Comparison of ENCODE assay signal across 22 mouse cellular contexts in the genomic region with DNA sequence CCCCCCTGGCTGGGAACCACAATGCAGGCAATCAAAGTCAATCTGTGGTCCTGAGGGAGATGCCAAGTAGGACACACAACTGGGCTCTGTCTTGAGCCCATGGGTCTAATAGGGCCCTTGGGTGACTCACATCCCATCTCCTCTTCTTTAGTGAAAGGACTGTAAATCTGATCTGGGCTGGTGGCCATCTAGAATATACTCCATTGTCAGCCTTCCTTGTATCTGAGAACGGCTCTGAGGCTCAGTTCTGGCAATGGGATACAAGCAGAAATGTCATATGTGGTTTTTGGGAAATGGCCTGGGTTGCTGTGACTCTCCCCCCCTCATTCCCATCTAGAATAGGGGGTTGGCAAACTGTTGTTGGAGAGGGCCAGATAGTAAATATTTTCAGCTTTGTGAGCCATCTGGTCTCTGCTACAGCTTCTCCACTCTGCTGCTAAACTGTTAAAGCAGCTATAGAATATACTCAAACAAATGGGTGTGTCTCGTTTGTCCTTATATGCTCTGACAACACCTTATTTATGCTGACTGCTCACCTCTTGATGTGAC. TPM values are rescaled to one million over a fixed set of nuclear protein-coding genes. Genes with fewer than 3 reads are reported as not detected.
DNase-seq lines count a peak whose midpoint lies in the region; ATAC-seq and TF ChIP-seq lines count a peak whose summit lies in the region.
"Had no signal": no experiment of that assay in that cellular context is flagged by ENCODE, and none has a peak within 500 bp of the region (broad histone marks: within the 10 kb centered on the region; RNA-seq: fewer than 3 reads in every experiment).

No protein-coding gene starts in this region.

- peak; percentile 28; the same call in 1 of the 2 replicates for ATAC-seq in forebrain, embryonic 13.5 days
- ATAC-seq in forebrain, embryonic 12.5 days (ENCODE audit: low FRiP score), result no peak
- ATAC-seq: hindbrain, embryonic 16.5 days; inflammation-experienced regulatory T-cells, adult 6 months; intestine, postnatal 0 days had no signal

- H3K27me3 ChIP-seq in forebrain, embryonic 13.5 days, result no peaks in the 10 kb centered on the region
- peaks cover 3% of the 10 kb centered on the region; the same call in 1 of the 2 replicates for H3K27me3 ChIP-seq in forebrain, embryonic 12.5 days
- H3K27me3 ChIP-seq: hindbrain, embryonic 12.5 days had no signal

- peaks cover 7% of the 10 kb centered on the region; the same call in 1 of the 2 replicates for H3K4me1 ChIP-seq in forebrain, embryonic 13.5 days
- H3K4me1 ChIP-seq in forebrain, embryonic 12.5 days, result peaks cover 4% of the 10 kb centered on the region
- H3K4me1 ChIP-seq: embryonic facial prominence, embryonic 10.5 days; heart, embryonic 10.5 days; hindbrain, embryonic 12.5 days had no signal

- H3K4me2 ChIP-seq in forebrain, embryonic 13.5 days, result no peak overlapping the region
- no peak overlapping the region for H3K4me2 ChIP-seq in forebrain, embryonic 12.5 days
- H3K4me2 ChIP-seq: hindbrain, embryonic 12.5 days had no signal

- TF ChIP-seq CTCF in layer of hippocampus, adult 2 months (conservative IDR thresholded peaks at IDR 0.05), result no peak
- TF ChIP-seq CTCF in brain, embryonic 14.5 days (IDR thresholded peaks at IDR 0.05; ENCODE audit: borderline replicate concordance, extremely low read depth, insufficient read depth, insufficient read length), result no peak

- 67% methylated on average over 2 of the region's 2 CpGs for WGBS in forebrain, embryonic 13.5 days
- WGBS in forebrain, embryonic 12.5 days, result 79% methylated on average over 2 of the region's 2 CpGs

- H3K4me3 ChIP-seq in forebrain, embryonic 13.5 days, result no peak overlapping the region
- no peak overlapping the region for H3K4me3 ChIP-seq in forebrain, embryonic 12.5 days (replicated peaks)
- H3K4me3 ChIP-seq in layer of hippocampus, adult 2 months, result no peak overlapping the region
- H3K4me3 ChIP-seq: embryonic facial prominence, embryonic 10.5 days; gastrocnemius, adult 2 months; heart, embryonic 10.5 days; hindbrain, embryonic 12.5 days had no signal

- no peak for DNase-seq in layer of hippocampus, adult 2 months (ENCODE audit: low spot score in 2 of 2)
- no peak for DNase-seq in layer of hippocampus, adult 9-11 months
- DNase-seq in brain, embryonic 14.5 days (ENCODE audit: low read depth), result peak; percentile 53
- no peak for DNase-seq in thymus, postnatal 4 days
- no peak for DNase-seq in spleen, postnatal 10 days (ENCODE audit: low spot score in 2 of 2)
- DNase-seq: adrenal gland, adult 8-10 months; adrenal gland, postnatal 36 days; cerebellum, adult 8-10 months; gastrocnemius, adult 2 months; gastrocnemius, postnatal 25 days; heart, postnatal 10 days; heart, postnatal 4 days; kidney, adult 8-10 months had no signal

- no peak overlapping the region for H3K9ac ChIP-seq in forebrain, embryonic 13.5 days
- H3K9ac ChIP-seq in forebrain, embryonic 12.5 days, result no peak overlapping the region
- H3K9ac ChIP-seq: hindbrain, embryonic 12.5 days had no signal

- no peak for TF ChIP-seq POLR2A in brain, embryonic 14.5 days (IDR thresholded peaks at IDR 0.05; ENCODE audit: borderline replicate concordance, extremely low read depth, insufficient read depth, insufficient read length, poor library complexity, severe bottlenecking)

- no peak overlapping the region for H3K27ac ChIP-seq in forebrain, embryonic 13.5 days
- H3K27ac ChIP-seq in forebrain, embryonic 12.5 days, result no peak overlapping the region
- H3K27ac ChIP-seq in layer of hippocampus, adult 2 months, result 0 out of 2 replicates have a peak overlapping the region, but pooled peaks have one; percentile 15
- H3K27ac ChIP-seq: embryonic facial prominence, embryonic 10.5 days; gastrocnemius, adult 2 months; heart, embryonic 10.5 days; hindbrain, embryonic 12.5 days had no signal

- H3K36me3 ChIP-seq in forebrain, embryonic 13.5 days (ENCODE audit: poor library complexity, severe bottlenecking), result no peaks in the 10 kb centered on the region
- H3K36me3 ChIP-seq in forebrain, embryonic 12.5 days (replicated peaks), result no peaks in the 10 kb centered on the region
- H3K36me3 ChIP-seq: embryonic facial prominence, embryonic 10.5 days; heart, embryonic 10.5 days; hindbrain, embryonic 12.5 days had no signal

- H3K9me3 ChIP-seq in forebrain, embryonic 13.5 days (replicated peaks), result no peaks in the 10 kb centered on the region
- H3K9me3 ChIP-seq in forebrain, embryonic 12.5 days, result no peaks in the 10 kb centered on the region
- H3K9me3 ChIP-seq: embryonic facial prominence, embryonic 10.5 days; heart, embryonic 10.5 days; hindbrain, embryonic 12.5 days had no signal

RNA-seq across cellular contexts. Expression of a gene that starts 17.6 kb away (rescaled TPM):
- 21.1 and 22.3 TPM in 2 replicates for polyA plus RNA-seq in forebrain, embryonic 13.5 days (2015; fragmentation: Nextera tagmentation; extraction: Ambion mirVana)
- 26.5 and 26.7 TPM in 2 replicates for polyA plus RNA-seq in forebrain, embryonic 12.5 days (2016; fragmentation: Nextera tagmentation; extraction: Ambion mirVana)
- total RNA-seq in layer of hippocampus, adult 2 months (2021), result 10 to 100 TPM; 75.7 to 81.7 TPM
- polyA plus RNA-seq in brain, embryonic 14.5 days (2012; rRNA removed), result 64.5 and 68.9 TPM in 2 replicates
- total RNA-seq: gastrocnemius, adult 2 months; gastrocnemius, postnatal 25 days; granulocyte monocyte progenitor cell, adult 5-6 weeks; heart, postnatal 10 days had no signal
- polyA plus RNA-seq: inflammation-experienced regulatory T-cells, adult 6 months had no signal
